In genomic region chr6:136520361-136520760, GRCm38 (mm10) we compare ENCODE assay signal across 9 mouse cellular contexts. TPM values are rescaled to one million over a fixed set of nuclear protein-coding genes. Genes with fewer than 3 reads are reported as not detected.
DNase-seq lines count a peak whose midpoint lies in the region; ATAC-seq and TF ChIP-seq lines count a peak whose summit lies in the region.
"Had no signal": no experiment of that assay in that cellular context is flagged by ENCODE, and none has a peak within 500 bp of the region (broad histone marks: within the 10 kb centered on the region; RNA-seq: fewer than 3 reads in every experiment).

No protein-coding gene starts in this region.

- peaks cover 6% of the 10 kb centered on the region; the same call in 1 of the 2 replicates for H3K36me3 ChIP-seq in liver, embryonic 11.5 days (ENCODE audit: control insufficient read depth, insufficient read depth, low read length)
- H3K36me3 ChIP-seq in hindbrain, postnatal 0 days (ENCODE audit: insufficient read depth, low read length): no peaks in the 10 kb centered on the region

- H3K4me1 ChIP-seq in cerebellum, adult 2 months (ENCODE audit: control insufficient read depth, insufficient read depth, low read length): peaks cover 3% of the 10 kb centered on the region; the same call in 1 of the 2 replicates
- H3K4me1 ChIP-seq in liver, embryonic 11.5 days (replicated peaks; ENCODE audit: control insufficient read depth, insufficient read depth, low read length): peaks cover 4% of the 10 kb centered on the region
- no peaks in the 10 kb centered on the region for H3K4me1 ChIP-seq in hindbrain, postnatal 0 days (ENCODE audit: insufficient read depth, low read length)

- H3K9me3 ChIP-seq in liver, embryonic 11.5 days (ENCODE audit: control insufficient read depth, low read length): no peaks in the 10 kb centered on the region
- no peaks in the 10 kb centered on the region for H3K9me3 ChIP-seq in hindbrain, postnatal 0 days (ENCODE audit: low read length)

- no peak for DNase-seq in cerebellum, adult 2 months
- no peak for DNase-seq in cerebellum, postnatal 4 days (ENCODE audit: low spot score in 2 of 2)
- no peak for DNase-seq in liver, embryonic 11.5 days (ENCODE audit: low spot score)
- no peak for DNase-seq in liver
- no peak for DNase-seq in hindbrain, postnatal 0 days (ENCODE audit: low spot score)
- DNase-seq in naive thymus-derived CD4-positive, alpha-beta T cell, adult 2 months (ENCODE audit: low read depth): peak; percentile 41
- no peak for DNase-seq in cerebellum, postnatal 14 days
- no peak for DNase-seq in urinary bladder, adult 2 months (ENCODE audit: low spot score)
- DNase-seq: kidney, postnatal 14 days had no signal

- no peak overlapping the region for H3K27ac ChIP-seq in cerebellum, adult 2 months (ENCODE audit: insufficient read depth, low read length)
- H3K27ac ChIP-seq in liver, embryonic 11.5 days (ENCODE audit: low read depth, low read length): no peak overlapping the region
- no peak overlapping the region for H3K27ac ChIP-seq in hindbrain, postnatal 0 days

- peak overlapping the region; percentile 58 for H3K4me2 ChIP-seq in liver, embryonic 11.5 days
- H3K4me2 ChIP-seq in hindbrain, postnatal 0 days (ENCODE audit: low read depth, low read length): peak overlapping the region; percentile 49

- H3K9ac ChIP-seq in liver, embryonic 11.5 days (ENCODE audit: low read depth, low read length): no peak overlapping the region
- no peak overlapping the region for H3K9ac ChIP-seq in hindbrain, postnatal 0 days (replicated peaks; ENCODE audit: low read length)

- no peak for TF ChIP-seq POLR2A in cerebellum, adult 2 months (IDR thresholded peaks at IDR 0.05; ENCODE audit: borderline replicate concordance, insufficient read depth, low read length)

- H3K4me3 ChIP-seq in cerebellum, adult 2 months (replicated peaks; ENCODE audit: insufficient read depth, low read depth, low read length): peak overlapping the region; percentile 41
- H3K4me3 ChIP-seq in liver, embryonic 11.5 days (ENCODE audit: low read depth, low read length): peak overlapping the region; percentile 31
- peak overlapping the region; percentile 19 for H3K4me3 ChIP-seq in hindbrain, postnatal 0 days (ENCODE audit: low read length)

- no peaks in the 10 kb centered on the region for H3K27me3 ChIP-seq in cerebellum, adult 2 months (ENCODE audit: control insufficient read depth, insufficient read depth, low read length)
- H3K27me3 ChIP-seq in liver, embryonic 11.5 days (replicated peaks; ENCODE audit: control insufficient read depth, insufficient read depth, low read length): no peaks in the 10 kb centered on the region
- H3K27me3 ChIP-seq in hindbrain, postnatal 0 days (ENCODE audit: insufficient read depth, low read length): no peaks in the 10 kb centered on the region

- no peak for ATAC-seq in liver, embryonic 11.5 days (replicated peaks; ENCODE audit: low FRiP score)
- ATAC-seq in hindbrain, postnatal 0 days: no peak

- no peak for TF ChIP-seq CTCF in cerebellum, adult 2 months (IDR thresholded peaks at IDR 0.05; ENCODE audit: borderline replicate concordance, insufficient read depth, low read depth, low read length)
- no peak for TF ChIP-seq CTCF in hindbrain, postnatal 0 days (IDR thresholded peaks at IDR 0.05; ENCODE audit: low read depth)

- 49% methylated on average over 2 of the region's 2 CpGs for WGBS in cerebellum, adult 2 months
- 63% methylated on average over 2 of the region's 2 CpGs for WGBS in liver, embryonic 11.5 days
- WGBS in hindbrain, postnatal 0 days: 71% methylated on average over 2 of the region's 2 CpGs

RNA-seq across cellular contexts. Expression of gene Atf7ip, which starts 14.4 kb away (rescaled TPM):
- 70.5 and 83.0 TPM in 2 replicates for polyA plus RNA-seq in cerebellum, adult 2 months (2012; rRNA removed)
- polyA plus RNA-seq in liver, embryonic 11.5 days (2014; fragmentation: Nextera tagmentation; extraction: Ambion mirVana): 31.2 and 32.9 TPM in 2 replicates
- total RNA-seq in hindbrain, postnatal 0 days (2014; rRNA removed): 39.4 and 42.8 TPM in 2 replicates
- polyA plus RNA-seq in hindbrain, postnatal 0 days (2015; fragmentation: Nextera tagmentation; extraction: Ambion mirVana): 22.9 and 25.6 TPM in 2 replicates
- polyA plus RNA-seq in urinary bladder, adult 2 months (2012; rRNA removed): 20.5 and 31.6 TPM in 2 replicates
